Mouse (Mus musculus) stomach, postnatal 0 days (tissue): Measurements from ENCODE around the gene Dennd1c.

Source experiments
- CTCF ChIP-seq: IDR thresholded peaks from 2 replicates; pipeline ENCODE4 v1.5.1; 2016; ENCODE audit warnings: antibody characterized with exemption, low read depth, mild to moderate bottlenecking, moderate library complexity
- EP300 ChIP-seq: optimal IDR thresholded peaks from 2 replicates; pipeline ENCODE3; 2016; ENCODE audit warnings: antibody characterized with exemption

DNA sequence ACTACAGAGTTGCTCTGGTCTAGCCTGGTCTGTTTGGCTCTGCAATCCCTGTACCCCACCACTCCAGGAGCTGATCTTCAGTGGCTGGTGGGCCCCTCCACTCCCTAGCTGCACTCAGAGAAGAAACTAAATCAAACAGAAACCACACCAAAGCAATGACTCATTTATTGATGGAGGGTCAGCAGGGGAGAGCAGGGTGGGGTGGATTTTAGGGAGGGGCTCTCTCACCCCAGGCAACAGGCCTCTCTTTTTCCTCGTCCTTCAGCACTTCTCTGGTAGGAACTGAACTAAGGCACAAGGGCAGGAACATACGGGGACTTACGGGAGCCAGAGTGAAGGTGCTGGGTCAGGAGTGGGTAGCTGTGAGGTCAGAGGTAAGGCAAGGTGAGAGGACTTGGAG lies 1.6 kb upstream of the Dennd1c start:
- TF ChIP-seq CTCF (no peak), EP300 (no peak)
